9 mouse cellular contexts compared by ENCODE assay signal in the genomic region with DNA sequence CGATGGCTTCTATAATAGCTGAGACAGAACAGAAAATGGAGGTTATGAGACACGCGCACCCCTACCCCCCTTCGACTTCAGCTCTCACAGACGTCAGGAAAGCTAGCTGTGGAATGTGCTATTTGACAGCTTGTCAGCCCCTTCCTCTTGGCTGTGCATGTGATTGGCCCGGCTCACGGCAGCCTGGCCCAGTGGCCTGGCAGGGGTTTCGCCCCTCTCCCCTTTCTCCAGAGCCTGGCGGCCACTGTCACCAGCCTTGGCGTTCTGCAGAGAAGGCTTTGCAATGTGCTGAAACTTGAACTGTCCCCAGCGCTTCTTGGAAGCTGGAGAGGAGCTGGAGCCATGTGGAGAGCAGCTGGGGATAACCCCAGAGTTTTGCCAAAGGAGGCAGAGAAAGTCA.
DNase-seq lines count a peak whose midpoint lies in the region; ATAC-seq lines count a peak whose summit lies in the region.
"Had no signal": no experiment of that assay in that cellular context is flagged by ENCODE, and none has a peak within 500 bp of the region (broad histone marks: within the 10 kb centered on the region; RNA-seq: fewer than 3 reads in every experiment).

No protein-coding gene starts in this region.

- peak; percentile 49 for DNase-seq in hindbrain, embryonic 10.5 days (ENCODE audit: low spot score)
- no peak for DNase-seq in hindbrain, embryonic 14.5 days (ENCODE audit: low spot score)
- peak; percentile 73 for DNase-seq in gastrocnemius, postnatal 14 days
- peak; percentile 74 for DNase-seq in heart, postnatal 4 days
- no peak for DNase-seq in thymus, postnatal 0 days (ENCODE audit: low spot score)
- DNase-seq in adrenal gland, adult 8-10 months = no peak
- DNase-seq in urinary bladder, adult 2 months (ENCODE audit: low spot score) = no peak

- intact Hi-C loops in gastrocnemius, postnatal 14 days (cut with DNase I; ENCODE audit: low total_unique reads) = loop anchor here (5.0 kb wide), 1 partner anchor 91 kb away; no protein-coding TSS in a partner anchor

- peak overlapping the region; percentile 67 for H3K27ac ChIP-seq in hindbrain, embryonic 10.5 days
- H3K27ac ChIP-seq in hindbrain, embryonic 14.5 days = no peak overlapping the region
- no peak overlapping the region for H3K27ac ChIP-seq in neural tube, embryonic 15.5 days (replicated peaks)

- no peak for ATAC-seq in hindbrain, embryonic 14.5 days (ENCODE audit: low FRiP score)
- 0 out of 2 replicates have a peak, but pooled peaks have one; percentile 35 for ATAC-seq in neural tube, embryonic 15.5 days (ENCODE audit: low FRiP score)

- 41% methylated on average over 11 of the region's 11 CpGs for WGBS in hindbrain, embryonic 10.5 days
- WGBS in hindbrain, embryonic 14.5 days = 42% methylated on average over 11 of the region's 11 CpGs
- 67% methylated on average over 11 of the region's 11 CpGs for WGBS in neural tube, embryonic 15.5 days

- peaks cover 24% of the 10 kb centered on the region for H3K4me1 ChIP-seq in hindbrain, embryonic 10.5 days (replicated peaks)
- peaks cover 6% of the 10 kb centered on the region; the same call in 1 of the 2 replicates for H3K4me1 ChIP-seq in hindbrain, embryonic 14.5 days (replicated peaks; ENCODE audit: control insufficient read depth, insufficient read depth, low read length)
- H3K4me1 ChIP-seq in neural tube, embryonic 15.5 days = no peaks in the 10 kb centered on the region

- H3K9me3 ChIP-seq in hindbrain, embryonic 10.5 days = no peaks in the 10 kb centered on the region
- H3K9me3 ChIP-seq in hindbrain, embryonic 14.5 days (ENCODE audit: control insufficient read depth, low read length) = no peaks in the 10 kb centered on the region
- no peaks in the 10 kb centered on the region for H3K9me3 ChIP-seq in neural tube, embryonic 15.5 days (replicated peaks)

- H3K4me2 ChIP-seq in hindbrain, embryonic 14.5 days (replicated peaks) = no peak overlapping the region
- H3K4me2 ChIP-seq in neural tube, embryonic 15.5 days = no peak overlapping the region

- no peak overlapping the region for H3K4me3 ChIP-seq in hindbrain, embryonic 10.5 days
- no peak overlapping the region for H3K4me3 ChIP-seq in hindbrain, embryonic 14.5 days (replicated peaks; ENCODE audit: low read length)
- no peak overlapping the region for H3K4me3 ChIP-seq in neural tube, embryonic 15.5 days (replicated peaks)
- H3K4me3 ChIP-seq: myocyte had no signal

- H3K9ac ChIP-seq in hindbrain, embryonic 14.5 days = no peak overlapping the region
- H3K9ac ChIP-seq in neural tube, embryonic 15.5 days (replicated peaks) = no peak overlapping the region

- no peaks in the 10 kb centered on the region for H3K36me3 ChIP-seq in hindbrain, embryonic 10.5 days
- no peaks in the 10 kb centered on the region for H3K36me3 ChIP-seq in hindbrain, embryonic 14.5 days (replicated peaks; ENCODE audit: control insufficient read depth, insufficient read depth)
- no peaks in the 10 kb centered on the region for H3K36me3 ChIP-seq in neural tube, embryonic 15.5 days

- no peaks in the 10 kb centered on the region for H3K27me3 ChIP-seq in hindbrain, embryonic 10.5 days (ENCODE audit: insufficient read depth, poor library complexity, severe bottlenecking)
- no peaks in the 10 kb centered on the region for H3K27me3 ChIP-seq in hindbrain, embryonic 14.5 days (ENCODE audit: control insufficient read depth, insufficient read depth, low read length)
- H3K27me3 ChIP-seq in neural tube, embryonic 15.5 days (replicated peaks) = no peaks in the 10 kb centered on the region

Comparison
In these comparisons a context has a peak if more than half of its experiments do, and no peak if none do; other contexts are left out.
1. DNase-seq: peak in hindbrain, embryonic 10.5 days (single experiment), gastrocnemius, postnatal 14 days (single experiment) and heart, postnatal 4 days (single experiment); none in hindbrain, embryonic 14.5 days (single experiment), thymus, postnatal 0 days (single experiment), adrenal gland, adult 8-10 months (single experiment) and urinary bladder, adult 2 months (single experiment).